10 mouse cellular contexts compared by ENCODE assay signal in genomic region chr9:72644418-72645110, GRCm38 (mm10). TPM values are rescaled to one million over a fixed set of nuclear protein-coding genes. Genes with fewer than 3 reads are reported as not detected.
DNase-seq lines count a peak whose midpoint lies in the region; ATAC-seq lines count a peak whose summit lies in the region.
"Had no signal": no experiment of that assay in that cellular context is flagged by ENCODE, and none has a peak within 500 bp of the region (broad histone marks: within the 10 kb centered on the region; RNA-seq: fewer than 3 reads in every experiment).

No protein-coding gene starts in this region.

- no peak overlapping the region for H3K4me3 ChIP-seq in forebrain, embryonic 12.5 days (replicated peaks)
- no peak overlapping the region for H3K4me3 ChIP-seq in forebrain, embryonic 16.5 days (replicated peaks; ENCODE audit: low read length)
- no peak overlapping the region for H3K4me3 ChIP-seq in lung, embryonic 15.5 days
- no peak overlapping the region for H3K4me3 ChIP-seq in intestine, embryonic 14.5 days (ENCODE audit: low read depth, low read length)
- no peak overlapping the region for H3K4me3 ChIP-seq in stomach, embryonic 15.5 days (replicated peaks)
- H3K4me3 ChIP-seq: liver, embryonic 13.5 days had no signal

- no peak for DNase-seq in lung, postnatal 36 days
- no peak for DNase-seq in intestine, embryonic 14.5 days (ENCODE audit: low spot score)
- DNase-seq in adrenal gland, postnatal 10 days = no peak
- DNase-seq: cerebellum, postnatal 36 days; liver, embryonic 13.5 days had no signal

- no peak overlapping the region for H3K9ac ChIP-seq in forebrain, embryonic 12.5 days
- no peak overlapping the region for H3K9ac ChIP-seq in forebrain, embryonic 16.5 days (replicated peaks; ENCODE audit: low read depth, low read length)
- no peak overlapping the region for H3K9ac ChIP-seq in lung, embryonic 15.5 days
- no peak overlapping the region for H3K9ac ChIP-seq in intestine, embryonic 14.5 days (ENCODE audit: low read length)
- H3K9ac ChIP-seq in stomach, embryonic 15.5 days = no peak overlapping the region
- H3K9ac ChIP-seq: liver, embryonic 13.5 days had no signal

- H3K27me3 ChIP-seq in forebrain, embryonic 12.5 days = no peaks in the 10 kb centered on the region
- no peaks in the 10 kb centered on the region for H3K27me3 ChIP-seq in forebrain, embryonic 16.5 days (replicated peaks; ENCODE audit: control insufficient read depth, insufficient read depth, low read length)
- no peaks in the 10 kb centered on the region for H3K27me3 ChIP-seq in lung, embryonic 15.5 days
- no peaks in the 10 kb centered on the region for H3K27me3 ChIP-seq in intestine, embryonic 14.5 days (replicated peaks; ENCODE audit: control insufficient read depth, insufficient read depth, low read length)
- no peaks in the 10 kb centered on the region for H3K27me3 ChIP-seq in stomach, embryonic 15.5 days (replicated peaks)

- H3K4me2 ChIP-seq in forebrain, embryonic 12.5 days = no peak overlapping the region
- no peak overlapping the region for H3K4me2 ChIP-seq in forebrain, embryonic 16.5 days (ENCODE audit: low read length)
- H3K4me2 ChIP-seq in lung, embryonic 15.5 days = no peak overlapping the region
- H3K4me2 ChIP-seq in intestine, embryonic 14.5 days (ENCODE audit: low read length) = no peak overlapping the region
- H3K4me2 ChIP-seq in stomach, embryonic 15.5 days = no peak overlapping the region
- H3K4me2 ChIP-seq: liver, embryonic 13.5 days had no signal

- H3K36me3 ChIP-seq in forebrain, embryonic 12.5 days (replicated peaks) = no peaks in the 10 kb centered on the region
- no peaks in the 10 kb centered on the region for H3K36me3 ChIP-seq in forebrain, embryonic 16.5 days (ENCODE audit: control insufficient read depth, insufficient read depth)
- no peaks in the 10 kb centered on the region for H3K36me3 ChIP-seq in lung, embryonic 15.5 days
- H3K36me3 ChIP-seq in intestine, embryonic 14.5 days (ENCODE audit: control insufficient read depth, insufficient read depth, low read length) = no peaks in the 10 kb centered on the region
- no peaks in the 10 kb centered on the region for H3K36me3 ChIP-seq in stomach, embryonic 15.5 days
- H3K36me3 ChIP-seq: liver, embryonic 13.5 days had no signal

- WGBS in forebrain, embryonic 12.5 days = 41% methylated on average over 6 of the region's 6 CpGs
- 19% methylated on average over 6 of the region's 6 CpGs for WGBS in forebrain, embryonic 16.5 days
- WGBS in lung, embryonic 15.5 days = 18% methylated on average over 6 of the region's 6 CpGs
- 32% methylated on average over 6 of the region's 6 CpGs for WGBS in intestine, embryonic 14.5 days
- 21% methylated on average over 6 of the region's 6 CpGs for WGBS in stomach, embryonic 15.5 days

- no peaks in the 10 kb centered on the region for H3K9me3 ChIP-seq in forebrain, embryonic 12.5 days
- no peaks in the 10 kb centered on the region for H3K9me3 ChIP-seq in forebrain, embryonic 16.5 days (ENCODE audit: control insufficient read depth, low read length)
- H3K9me3 ChIP-seq in lung, embryonic 15.5 days = no peaks in the 10 kb centered on the region
- no peaks in the 10 kb centered on the region for H3K9me3 ChIP-seq in intestine, embryonic 14.5 days (ENCODE audit: control insufficient read depth, low read length)
- H3K9me3 ChIP-seq in stomach, embryonic 15.5 days = no peaks in the 10 kb centered on the region
- H3K9me3 ChIP-seq: liver, embryonic 13.5 days had no signal

- H3K27ac ChIP-seq in forebrain, embryonic 12.5 days = 0 out of 2 replicates have a peak overlapping the region, but pooled peaks have one; percentile 31
- H3K27ac ChIP-seq in forebrain, embryonic 16.5 days (ENCODE audit: low read length) = no peak overlapping the region
- H3K27ac ChIP-seq in lung, embryonic 15.5 days = peak overlapping the region; percentile 68
- H3K27ac ChIP-seq in intestine, embryonic 14.5 days (ENCODE audit: low read depth) = peak overlapping the region; percentile 49
- H3K27ac ChIP-seq in stomach, embryonic 15.5 days = peak overlapping the region; percentile 51; the same call in 1 of the 2 replicates
- H3K27ac ChIP-seq: liver, embryonic 13.5 days had no signal

- H3K4me1 ChIP-seq in forebrain, embryonic 12.5 days = peaks cover 22% of the 10 kb centered on the region
- H3K4me1 ChIP-seq in forebrain, embryonic 16.5 days (replicated peaks; ENCODE audit: control insufficient read depth, insufficient read depth, low read length) = peaks cover 19% of the 10 kb centered on the region
- peaks cover 37% of the 10 kb centered on the region for H3K4me1 ChIP-seq in lung, embryonic 15.5 days
- peaks cover 27% of the 10 kb centered on the region for H3K4me1 ChIP-seq in intestine, embryonic 14.5 days (replicated peaks; ENCODE audit: control insufficient read depth, insufficient read depth, low read length)
- peaks cover 22% of the 10 kb centered on the region for H3K4me1 ChIP-seq in stomach, embryonic 15.5 days

- no peak for ATAC-seq in forebrain, embryonic 12.5 days (ENCODE audit: low FRiP score)
- ATAC-seq in forebrain, embryonic 16.5 days = no peak
- ATAC-seq in lung, embryonic 15.5 days (ENCODE audit: borderline replicate concordance, extremely low read depth, low FRiP score, low TSS enrichment) = no peak
- no peak for ATAC-seq in intestine, embryonic 14.5 days (replicated peaks; ENCODE audit: low FRiP score, low TSS enrichment, low read depth)
- no peak for ATAC-seq in stomach, embryonic 15.5 days (ENCODE audit: insufficient read depth, low FRiP score, low read depth)
- no peak for ATAC-seq in frontal cortex, adult (ENCODE audit: low TSS enrichment)

RNA-seq across cellular contexts. Expression of gene Nedd4, which starts 17.6 kb away (rescaled TPM):
- 731 and 774 TPM in 2 replicates for polyA plus RNA-seq in forebrain, embryonic 12.5 days (2016; fragmentation: Nextera tagmentation; extraction: Ambion mirVana)
- polyA plus RNA-seq in forebrain, embryonic 16.5 days (2015; fragmentation: Nextera tagmentation; extraction: Ambion mirVana) = 415 and 474 TPM in 2 replicates
- 660 and 677 TPM in 2 replicates for polyA plus RNA-seq in lung, embryonic 15.5 days (2015; fragmentation: Nextera tagmentation; extraction: Ambion mirVana)
- 671 and 756 TPM in 2 replicates for polyA plus RNA-seq in intestine, embryonic 14.5 days (2014; fragmentation: Nextera tagmentation; extraction: Ambion mirVana)
- 502 and 542 TPM in 2 replicates for polyA plus RNA-seq in stomach, embryonic 15.5 days (2015; fragmentation: Nextera tagmentation; extraction: Ambion mirVana)
- total RNA-seq in adrenal gland, postnatal 10 days (2021) = 100 to 1,000 TPM; 469 to 580 TPM
